Mouse (Mus musculus): ENCODE results near the gene Crat. TPM values are rescaled to one million over a fixed set of nuclear protein-coding genes. Genes with fewer than 3 reads are reported as not detected.

Gene Crat
- polyA plus RNA-seq, 1 experiment from 2014 or later, result 22.0 TPM

DNA sequence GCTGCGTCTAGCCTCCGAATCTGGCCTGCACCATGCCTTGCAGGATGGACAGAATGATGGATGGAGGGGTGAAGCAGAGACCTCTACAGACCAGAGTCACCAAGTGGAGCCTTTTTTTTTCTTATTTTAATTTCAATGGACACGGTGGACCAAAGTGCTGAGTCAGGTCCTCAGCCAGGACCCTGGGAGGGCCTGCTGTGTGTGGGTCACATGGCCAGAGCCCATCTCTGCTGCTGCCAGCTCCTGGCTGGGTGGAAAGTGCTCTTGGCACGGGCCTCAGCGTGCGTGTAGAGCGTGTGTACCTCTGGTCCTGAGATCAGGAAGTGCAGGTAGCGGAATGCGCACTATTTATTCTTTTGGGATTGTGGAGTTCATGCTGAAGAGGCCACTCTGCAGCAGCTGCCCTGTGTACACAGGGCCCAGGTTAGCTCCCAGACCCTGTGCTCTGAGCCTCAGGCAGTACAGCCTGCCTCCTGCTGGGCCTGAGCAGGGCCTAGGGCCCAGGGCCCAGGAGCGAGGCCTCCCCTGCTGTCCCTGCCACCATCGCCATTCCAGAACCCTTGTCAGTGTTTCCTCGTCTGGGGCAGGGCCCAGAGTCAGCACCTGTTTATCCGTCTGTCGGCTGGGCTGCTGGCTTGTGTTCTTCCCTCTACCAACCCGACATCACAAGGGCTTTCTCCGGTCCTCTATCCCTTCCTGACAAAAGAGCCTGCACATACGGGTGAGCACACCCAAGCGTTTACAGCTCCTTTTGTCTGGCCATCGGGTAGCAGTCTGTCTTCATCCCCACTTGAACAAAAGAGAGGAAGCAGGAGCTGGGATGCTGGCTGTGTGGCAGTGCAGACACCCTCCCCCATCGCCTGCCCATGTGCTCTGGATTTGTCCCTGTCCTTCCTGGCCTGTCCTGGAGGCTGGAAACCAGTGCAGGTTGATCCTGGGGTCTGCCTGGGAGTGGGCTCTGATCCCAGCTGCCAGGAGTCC is 16.1 kb downstream of the Crat start:
- H3K4me1 ChIP-seq (replicated peaks; ENCODE audit: control insufficient read depth, insufficient read depth), result no peaks in the 10 kb centered on the region
- H3K9me3 ChIP-seq (ENCODE audit: control insufficient read depth, low read length), result no peaks in the 10 kb centered on the region
- no peaks in the 10 kb centered on the region for H3K27me3 ChIP-seq (ENCODE audit: control insufficient read depth, insufficient read depth, low read length)
- H3K9ac ChIP-seq (ENCODE audit: low read length), result no peak overlapping the region; the same call in 1 of the 2 replicates
- H3K4me2 ChIP-seq (replicated peaks; ENCODE audit: low read depth), result no peak overlapping the region
- H3K27ac ChIP-seq (replicated peaks), result 0 out of 2 replicates have a peak overlapping the region, but pooled peaks have one; percentile 36
- H3K4me3 ChIP-seq (ENCODE audit: low read depth, low read length), result no peak overlapping the region
- WGBS, result 54% methylated on average over 20 of the region's 20 CpGs
- peaks cover 17% of the 10 kb centered on the region for H3K36me3 ChIP-seq (ENCODE audit: control insufficient read depth, insufficient read depth, low read length)
- TF ChIP-seq CTCF (IDR thresholded peaks at IDR 0.05; ENCODE audit: low read depth) (peak; percentile 16; the same call in 1 of the 2 replicates), EP300 (optimal IDR thresholded peaks at IDR 0.05) (no peak)
- peak; percentile 45; the same call in 1 of the 2 replicates for ATAC-seq (ENCODE audit: low FRiP score, low TSS enrichment)
- no peak for DNase-seq (ENCODE audit: low spot score)

GRCm38 (mm10) chr2:30397986-30398512 is 17.6 kb downstream of the Crat start:
- Histone ChIP-seq H3K27me3 (ENCODE audit: control insufficient read depth, insufficient read depth, low read length) (no peaks in the 10 kb centered on the region), H3K4me3 (ENCODE audit: low read depth, low read length) (no peak overlapping the region), H3K4me1 (replicated peaks; ENCODE audit: control insufficient read depth, insufficient read depth) (peaks cover 4% of the 10 kb centered on the region; the same call in 1 of the 2 replicates), H3K4me2 (replicated peaks; ENCODE audit: low read depth) (no peak overlapping the region), H3K9ac (ENCODE audit: low read length) (no peak overlapping the region), H3K9me3 (ENCODE audit: control insufficient read depth, low read length) (no peaks in the 10 kb centered on the region), H3K36me3 (ENCODE audit: control insufficient read depth, insufficient read depth, low read length) (peaks cover 14% of the 10 kb centered on the region), H3K27ac (replicated peaks) (no peak overlapping the region)
- DNase-seq (ENCODE audit: low spot score) (no peak), ATAC-seq (ENCODE audit: low FRiP score, low TSS enrichment) (no peak)
- 84% methylated on average over 10 of the region's 10 CpGs for WGBS
- no peak for TF ChIP-seq EP300 (optimal IDR thresholded peaks at IDR 0.05)
- no peak for TF ChIP-seq CTCF (IDR thresholded peaks at IDR 0.05; ENCODE audit: low read depth)

DNA sequence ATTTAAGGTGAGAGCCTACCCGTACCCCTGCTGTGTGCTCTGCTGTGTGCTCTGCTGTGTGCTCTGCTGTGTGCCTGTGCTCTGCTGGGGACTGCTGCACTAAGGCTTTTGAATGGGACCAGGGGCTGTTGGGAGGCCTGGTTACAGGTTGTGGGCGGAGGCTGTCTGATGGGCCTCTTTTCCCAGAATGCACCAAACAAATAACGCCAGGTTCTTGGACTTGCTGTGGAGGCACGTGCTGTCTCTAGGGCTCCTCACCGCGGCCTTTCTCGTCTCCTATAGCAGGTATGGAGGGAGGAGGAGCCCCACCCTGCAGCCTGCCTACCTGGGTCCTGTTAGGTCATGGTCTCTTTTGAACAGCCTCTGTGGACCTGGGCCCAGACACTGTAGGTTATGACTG is 19.4 kb downstream of the Crat start:
- no peaks in the 10 kb centered on the region for H3K27me3 ChIP-seq (ENCODE audit: control insufficient read depth, insufficient read depth, low read length)
- DNase-seq (ENCODE audit: low spot score), result peak; percentile 68
- H3K4me1 ChIP-seq (replicated peaks; ENCODE audit: control insufficient read depth, insufficient read depth), result peaks cover 4% of the 10 kb centered on the region; the same call in 1 of the 2 replicates
- 0 out of 2 replicates have a peak overlapping the region, but pooled peaks have one; percentile 35 for H3K9ac ChIP-seq (ENCODE audit: low read length)
- peak overlapping the region; percentile 56 for H3K27ac ChIP-seq (replicated peaks)
- no peak overlapping the region for H3K4me2 ChIP-seq (replicated peaks; ENCODE audit: low read depth)
- TF ChIP-seq EP300 (optimal IDR thresholded peaks at IDR 0.05) (no peak), CTCF (IDR thresholded peaks at IDR 0.05; ENCODE audit: low read depth) (peak; percentile 24; the same call in 1 of the 2 replicates)
- no peaks in the 10 kb centered on the region for H3K9me3 ChIP-seq (ENCODE audit: control insufficient read depth, low read length)
- WGBS, result 65% methylated on average over 7 of the region's 7 CpGs
- H3K36me3 ChIP-seq (ENCODE audit: control insufficient read depth, insufficient read depth, low read length), result peaks cover 13% of the 10 kb centered on the region; the same call in 1 of the 2 replicates
- ATAC-seq (ENCODE audit: low FRiP score, low TSS enrichment), result no peak
- H3K4me3 ChIP-seq (ENCODE audit: low read depth, low read length), result no peak overlapping the region

DNA sequence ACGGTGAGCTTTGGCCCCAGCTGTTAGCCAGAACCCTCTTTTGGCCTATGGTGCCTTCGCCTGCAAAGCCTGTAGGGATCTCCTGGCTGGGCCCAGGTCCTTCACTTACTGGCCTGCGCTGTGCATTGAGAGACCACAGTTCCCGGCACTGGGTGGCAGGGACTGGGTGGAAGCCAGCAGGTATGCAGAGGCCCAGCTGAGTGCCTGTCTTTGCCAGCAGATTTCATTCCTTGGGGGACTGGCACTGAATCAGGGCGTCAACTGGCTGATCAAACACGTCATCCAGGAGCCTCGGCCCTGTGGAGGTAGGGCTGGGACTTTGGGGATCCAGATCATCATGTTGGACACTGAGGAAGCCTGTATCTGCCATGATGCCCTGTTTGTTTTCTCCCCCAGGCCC is 19.9 kb downstream of the Crat start:
- Histone ChIP-seq H3K36me3 (ENCODE audit: control insufficient read depth, insufficient read depth, low read length) (peaks cover 13% of the 10 kb centered on the region; the same call in 1 of the 2 replicates), H3K27me3 (ENCODE audit: control insufficient read depth, insufficient read depth, low read length) (no peaks in the 10 kb centered on the region), H3K4me2 (replicated peaks; ENCODE audit: low read depth) (no peak overlapping the region), H3K9ac (ENCODE audit: low read length) (0 out of 2 replicates have a peak overlapping the region, but pooled peaks have one; percentile 35), H3K4me3 (ENCODE audit: low read depth, low read length) (no peak overlapping the region), H3K27ac (replicated peaks) (peak overlapping the region; percentile 56), H3K4me1 (replicated peaks; ENCODE audit: control insufficient read depth, insufficient read depth) (peaks cover 4% of the 10 kb centered on the region; the same call in 1 of the 2 replicates), H3K9me3 (ENCODE audit: control insufficient read depth, low read length) (no peaks in the 10 kb centered on the region)
- TF ChIP-seq CTCF (IDR thresholded peaks at IDR 0.05; ENCODE audit: low read depth) (no peak), EP300 (optimal IDR thresholded peaks at IDR 0.05) (no peak)
- WGBS, result 74% methylated on average over 7 of the region's 7 CpGs
- ATAC-seq (ENCODE audit: low FRiP score, low TSS enrichment) (no peak), DNase-seq (ENCODE audit: low spot score) (no peak)

GRCm38 (mm10) chr2:30393370-30393656 is 22.3 kb downstream of the Crat start:
- no peaks in the 10 kb centered on the region for H3K27me3 ChIP-seq (ENCODE audit: control insufficient read depth, insufficient read depth, low read length)
- H3K27ac ChIP-seq (replicated peaks), result peak overlapping the region; percentile 86
- ATAC-seq (ENCODE audit: low FRiP score, low TSS enrichment), result peak; percentile 18
- peaks cover 4% of the 10 kb centered on the region; the same call in 1 of the 2 replicates for H3K4me1 ChIP-seq (replicated peaks; ENCODE audit: control insufficient read depth, insufficient read depth)
- TF ChIP-seq CTCF (IDR thresholded peaks at IDR 0.05; ENCODE audit: low read depth), result no peak
- no peak for TF ChIP-seq EP300 (optimal IDR thresholded peaks at IDR 0.05)
- H3K9ac ChIP-seq (ENCODE audit: low read length), result peak overlapping the region; percentile 75
- no peaks in the 10 kb centered on the region for H3K9me3 ChIP-seq (ENCODE audit: control insufficient read depth, low read length)
- peak overlapping the region; percentile 68 for H3K4me2 ChIP-seq (replicated peaks; ENCODE audit: low read depth)
- H3K36me3 ChIP-seq (ENCODE audit: control insufficient read depth, insufficient read depth, low read length), result peaks cover 5% of the 10 kb centered on the region; the same call in 1 of the 2 replicates
- peak overlapping the region; percentile 87 for H3K4me3 ChIP-seq (ENCODE audit: low read depth, low read length)
- WGBS, result 31% methylated on average over 1 of the region's 1 CpGs
- peak; percentile 74 for DNase-seq (ENCODE audit: low spot score)
